Mouse (Mus musculus): Measurements from ENCODE around the gene Pld2. TPM values are rescaled to one million over a fixed set of nuclear protein-coding genes. Genes with fewer than 3 reads are reported as not detected.
A peak's percentile ranks its signal among the peaks of the same experiment; 100 is the strongest.

Gene Pld2
- polyA plus RNA-seq, 1 experiment from 2014 or later: 2.0 TPM

GRCm38 (mm10) chr11:70539423-70539822 lies 441 bp upstream of the Pld2 start:
- WGBS: 24% methylated on average over 9 of the region's 9 CpGs
- Histone ChIP-seq H3K27ac (no peak overlapping the region; the same call in 1 of the 2 replicates), H3K36me3 (no peaks in the 10 kb centered on the region), H3K4me3 (peak overlapping the region; percentile 68), H3K27me3 (ENCODE audit: low read depth, poor library complexity, severe bottlenecking) (peaks cover 68% of the 10 kb centered on the region), H3K4me1 (peaks cover 16% of the 10 kb centered on the region), H3K9me3 (replicated peaks) (no peaks in the 10 kb centered on the region)
- DNase-seq (ENCODE audit: low spot score): no peak

- WGBS: 86% methylated on average over 7 of the region's 7 CpGs
- no peaks in the 10 kb centered on the region for H3K36me3 ChIP-seq
- DNase-seq (ENCODE audit: low spot score): no peak
- H3K4me3 ChIP-seq: peak overlapping the region; percentile 68; the same call in 1 of the 2 replicates
- H3K27me3 ChIP-seq (ENCODE audit: low read depth, poor library complexity, severe bottlenecking): peaks cover 68% of the 10 kb centered on the region
- H3K4me1 ChIP-seq: peaks cover 12% of the 10 kb centered on the region
- no peak overlapping the region for H3K27ac ChIP-seq
- no peaks in the 10 kb centered on the region for H3K9me3 ChIP-seq (replicated peaks)
These were observed 1.1 kb downstream of the Pld2 start for GRCm38 (mm10) chr11:70540928-70541327.

GRCm38 (mm10) chr11:70541415-70541814 lies 1.6 kb downstream of the Pld2 start:
- Histone ChIP-seq H3K4me3 (no peak overlapping the region), H3K27me3 (ENCODE audit: low read depth, poor library complexity, severe bottlenecking) (peaks cover 67% of the 10 kb centered on the region), H3K9me3 (replicated peaks) (no peaks in the 10 kb centered on the region), H3K4me1 (peaks cover 12% of the 10 kb centered on the region), H3K36me3 (no peaks in the 10 kb centered on the region), H3K27ac (no peak overlapping the region)
- 81% methylated on average over 5 of the region's 5 CpGs for WGBS
- DNase-seq (ENCODE audit: low spot score): no peak

GRCm38 (mm10) chr11:70544496-70544895 lies 4.6 kb downstream of the Pld2 start:
- 77% methylated on average over 7 of the region's 7 CpGs for WGBS

GRCm38 (mm10) chr11:70551526-70551925 lies 11.7 kb downstream of the Pld2 start:
- Histone ChIP-seq H3K27ac (no peak overlapping the region), H3K27me3 (ENCODE audit: low read depth, poor library complexity, severe bottlenecking) (peaks cover 32% of the 10 kb centered on the region), H3K36me3 (no peaks in the 10 kb centered on the region), H3K4me1 (peaks cover 11% of the 10 kb centered on the region), H3K9me3 (replicated peaks) (no peaks in the 10 kb centered on the region), H3K4me3 (no peak overlapping the region)
- no peak for DNase-seq (ENCODE audit: low spot score)
- WGBS: 87% methylated on average over 8 of the region's 8 CpGs

More at GRCm38 (mm10) chr11:70544496-70544895, 4.6 kb downstream of the Pld2 start:
- Histone ChIP-seq H3K4me1 (peaks cover 12% of the 10 kb centered on the region), H3K27ac (no peak overlapping the region), H3K4me3 (no peak overlapping the region), H3K27me3 (ENCODE audit: low read depth, poor library complexity, severe bottlenecking) (peaks cover 41% of the 10 kb centered on the region), H3K36me3 (no peaks in the 10 kb centered on the region), H3K9me3 (replicated peaks) (no peaks in the 10 kb centered on the region)
- no peak for DNase-seq (ENCODE audit: low spot score)

- WGBS: 25% methylated on average over 6 of the region's 7 CpGs
- H3K27ac ChIP-seq: no peak overlapping the region
- no peaks in the 10 kb centered on the region for H3K36me3 ChIP-seq
- H3K27me3 ChIP-seq (ENCODE audit: low read depth, poor library complexity, severe bottlenecking): peaks cover 32% of the 10 kb centered on the region
- no peak for DNase-seq (ENCODE audit: low spot score)
- H3K9me3 ChIP-seq (replicated peaks): no peaks in the 10 kb centered on the region
- H3K4me1 ChIP-seq: peaks cover 11% of the 10 kb centered on the region
- H3K4me3 ChIP-seq: no peak overlapping the region
These were observed 14.1 kb downstream of the Pld2 start for GRCm38 (mm10) chr11:70553940-70554339.

GRCm38 (mm10) chr11:70557545-70557944 lies 17.7 kb downstream of the Pld2 start:
- no peaks in the 10 kb centered on the region for H3K9me3 ChIP-seq (replicated peaks)
- H3K27ac ChIP-seq: no peak overlapping the region
- H3K27me3 ChIP-seq (ENCODE audit: low read depth, poor library complexity, severe bottlenecking): peaks cover 23% of the 10 kb centered on the region
- DNase-seq (ENCODE audit: low spot score): no peak
- H3K36me3 ChIP-seq: no peaks in the 10 kb centered on the region
- WGBS: 88% methylated on average over 9 of the region's 9 CpGs
- H3K4me3 ChIP-seq: no peak overlapping the region
- peaks cover 19% of the 10 kb centered on the region for H3K4me1 ChIP-seq

- DNase-seq (ENCODE audit: low spot score): no peak
- H3K4me3 ChIP-seq: peak overlapping the region; percentile 93
- H3K27me3 ChIP-seq (ENCODE audit: low read depth, poor library complexity, severe bottlenecking): no peaks in the 10 kb centered on the region
- peak overlapping the region; percentile 96 for H3K27ac ChIP-seq
- no peaks in the 10 kb centered on the region for H3K9me3 ChIP-seq (replicated peaks)
- H3K4me1 ChIP-seq: peaks cover 40% of the 10 kb centered on the region
- WGBS: 6% methylated on average over 2 of the region's 2 CpGs
- peaks cover 5% of the 10 kb centered on the region; the same call in 1 of the 2 replicates for H3K36me3 ChIP-seq
These were observed 22.0 kb downstream of the Pld2 start for GRCm38 (mm10) chr11:70561937-70562286.

GRCm38 (mm10) chr11:70562287-70562994 lies 22.6 kb downstream of the Pld2 start, which contains the start of gene Mink1:
TSS of gene Mink1 (plus strand) at chr11:70562881.
- H3K4me1 ChIP-seq: peaks cover 43% of the 10 kb centered on the region
- under 1% methylated on average over 56 of the region's 57 CpGs for WGBS
- DNase-seq (ENCODE audit: low spot score): peak; percentile 93
- no peaks in the 10 kb centered on the region for H3K27me3 ChIP-seq (ENCODE audit: low read depth, poor library complexity, severe bottlenecking)
- H3K9me3 ChIP-seq (replicated peaks): no peaks in the 10 kb centered on the region
- peak within 1 kb of the TSS; percentile 96 for H3K27ac ChIP-seq
- peaks cover 7% of the 10 kb centered on the region; the same call in 1 of the 2 replicates for H3K36me3 ChIP-seq
- peak within 1 kb of the TSS; percentile 93 for H3K4me3 ChIP-seq

GRCm38 (mm10) chr11:70562995-70563469 lies 23.2 kb downstream of the Pld2 start:
- WGBS: 0% methylated on average over 24 of the region's 31 CpGs
- peaks cover 11% of the 10 kb centered on the region for H3K36me3 ChIP-seq
- no peaks in the 10 kb centered on the region for H3K9me3 ChIP-seq (replicated peaks)
- DNase-seq (ENCODE audit: low spot score): no peak
- peak overlapping the region; percentile 93 for H3K4me3 ChIP-seq
- no peaks in the 10 kb centered on the region for H3K27me3 ChIP-seq (ENCODE audit: low read depth, poor library complexity, severe bottlenecking)
- peaks cover 43% of the 10 kb centered on the region for H3K4me1 ChIP-seq
- H3K27ac ChIP-seq: peak overlapping the region; percentile 96

GRCm38 (mm10) chr11:70563470-70564275 lies 23.8 kb downstream of the Pld2 start:
- Histone ChIP-seq H3K9me3 (replicated peaks) (no peaks in the 10 kb centered on the region), H3K4me1 (peaks cover 43% of the 10 kb centered on the region), H3K36me3 (peaks cover 16% of the 10 kb centered on the region), H3K4me3 (peak overlapping the region; percentile 93), H3K27me3 (ENCODE audit: low read depth, poor library complexity, severe bottlenecking) (no peaks in the 10 kb centered on the region), H3K27ac (peak overlapping the region; percentile 96)
- peak; percentile 63 for DNase-seq (ENCODE audit: low spot score)
- 2% methylated on average over 25 of the region's 25 CpGs for WGBS

- Histone ChIP-seq H3K36me3 (peaks cover 16% of the 10 kb centered on the region), H3K27me3 (ENCODE audit: low read depth, poor library complexity, severe bottlenecking) (no peaks in the 10 kb centered on the region), H3K27ac (peak overlapping the region; percentile 96), H3K4me3 (peak overlapping the region; percentile 93), H3K9me3 (replicated peaks) (no peaks in the 10 kb centered on the region), H3K4me1 (peaks cover 43% of the 10 kb centered on the region)
- 44% methylated on average over 4 of the region's 4 CpGs for WGBS
- no peak for DNase-seq (ENCODE audit: low spot score)
These were observed 24.5 kb downstream of the Pld2 start for GRCm38 (mm10) chr11:70564276-70564873.

All from limb, embryonic 10.5 days (tissue).